Mouse (Mus musculus) embryo, embryonic 10.5 days (tissue): ENCODE data around the gene Comt.
A peak's percentile ranks its signal among the peaks of the same experiment; 100 is the strongest.

Source experiments
- DNase-seq: peaks from one replicate; pipeline ENCODE4 v3.0.0-alpha.2; 2015; ENCODE audit warnings: low spot score

Comt gene

DNA sequence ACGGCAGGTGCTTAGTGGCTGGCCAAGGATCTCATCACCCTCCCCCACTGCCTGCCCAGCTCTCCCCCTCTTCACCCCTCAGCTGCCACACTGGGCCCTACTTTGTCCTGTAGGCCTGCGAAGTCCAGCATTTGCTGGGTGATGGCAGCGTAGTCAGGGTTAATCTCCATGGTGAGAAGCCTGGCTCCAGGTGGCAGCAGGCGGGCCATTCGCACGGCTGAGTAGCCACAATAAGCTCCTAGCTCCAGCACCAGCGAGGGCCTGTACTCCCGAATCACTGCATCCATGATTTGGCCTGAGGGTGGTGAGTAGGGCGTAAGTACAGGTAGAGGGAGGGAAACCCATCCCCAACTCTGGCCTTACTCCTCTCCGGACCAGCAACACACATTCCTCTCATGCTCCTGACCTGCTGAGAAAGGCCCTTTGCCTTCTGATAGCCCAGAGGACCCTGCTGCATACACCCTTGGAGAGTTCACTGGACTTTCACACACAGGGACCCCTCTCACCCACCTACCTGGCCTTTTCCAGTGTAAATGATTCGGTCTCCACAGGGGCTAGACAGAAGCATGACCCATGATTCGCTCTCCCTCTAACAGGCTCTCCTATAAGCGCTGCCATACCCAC lies 15.5 kb downstream of the Comt start:
- no peak for DNase-seq

DNA sequence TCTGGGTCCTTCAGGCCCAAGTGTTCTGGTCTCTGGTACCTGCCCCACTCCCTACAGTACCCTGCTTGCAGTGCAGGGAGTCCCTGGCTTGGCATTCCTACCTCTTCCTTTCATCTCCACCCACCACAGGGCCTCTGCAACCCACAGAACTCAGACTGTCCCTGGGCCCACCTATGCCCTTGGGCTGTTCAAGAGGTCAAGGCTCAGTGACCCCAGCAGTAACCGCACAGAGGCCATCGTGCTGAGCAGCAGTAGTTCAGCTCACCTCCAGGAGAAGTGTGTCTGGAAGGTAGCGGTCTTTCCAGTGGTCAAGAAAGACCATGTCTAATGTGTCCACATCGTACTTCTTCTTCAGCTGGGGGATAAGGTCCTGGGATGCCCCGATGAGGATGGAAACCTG lies 16.2 kb downstream of the Comt start:
- no peak for DNase-seq

GRCm38 (mm10) chr16:18409776-18410175 lies 16.9 kb downstream of the Comt start:
- DNase-seq = no peak

DNA sequence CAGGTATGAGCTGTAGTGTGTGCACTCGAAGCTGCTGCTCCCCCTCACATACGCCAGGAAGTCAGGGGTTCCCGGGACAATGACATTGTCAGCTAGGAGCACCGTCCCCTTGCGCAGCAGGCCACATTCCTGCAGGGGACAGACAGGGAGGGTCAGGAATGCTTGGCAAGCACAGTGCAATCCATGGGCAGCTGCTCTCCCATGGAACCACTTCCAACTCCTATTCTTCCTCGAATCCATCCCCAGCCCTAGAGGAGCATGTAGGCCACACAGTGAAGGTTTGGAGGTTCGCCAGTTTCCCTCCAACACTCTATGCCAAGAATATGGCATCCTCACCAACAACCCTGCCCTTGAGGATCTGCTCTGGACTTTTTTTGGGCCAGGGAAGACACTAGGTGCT lies 18.7 kb downstream of the Comt start:
- DNase-seq = no peak

DNA sequence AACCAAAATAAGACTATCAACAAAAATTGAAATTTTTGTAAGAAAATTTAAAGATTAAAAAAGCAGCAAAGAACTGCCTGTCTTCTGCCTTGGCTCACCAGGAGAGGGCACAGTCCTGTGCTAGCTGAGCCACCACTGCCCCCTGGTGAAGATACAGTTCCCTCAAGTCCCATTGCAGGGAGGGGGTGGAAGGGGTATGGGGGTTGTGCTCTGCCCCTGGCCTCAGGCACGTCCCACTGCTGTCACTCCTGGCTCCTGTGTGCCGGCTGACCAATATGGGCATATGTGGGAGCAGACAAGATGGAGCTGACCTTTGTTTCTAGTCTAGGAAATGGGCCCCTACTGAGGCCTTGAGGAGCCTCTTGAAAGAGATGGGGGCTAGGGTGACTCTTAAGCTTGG lies 20.4 kb downstream of the Comt start:
- DNase-seq = peak; percentile 66

- no peak for DNase-seq
Observed at GRCm38 (mm10) chr16:18405876-18406275, 20.8 kb downstream of the Comt start.

GRCm38 (mm10) chr16:18405091-18405854 lies 21.4 kb downstream of the Comt start:
- DNase-seq = no peak

DNA sequence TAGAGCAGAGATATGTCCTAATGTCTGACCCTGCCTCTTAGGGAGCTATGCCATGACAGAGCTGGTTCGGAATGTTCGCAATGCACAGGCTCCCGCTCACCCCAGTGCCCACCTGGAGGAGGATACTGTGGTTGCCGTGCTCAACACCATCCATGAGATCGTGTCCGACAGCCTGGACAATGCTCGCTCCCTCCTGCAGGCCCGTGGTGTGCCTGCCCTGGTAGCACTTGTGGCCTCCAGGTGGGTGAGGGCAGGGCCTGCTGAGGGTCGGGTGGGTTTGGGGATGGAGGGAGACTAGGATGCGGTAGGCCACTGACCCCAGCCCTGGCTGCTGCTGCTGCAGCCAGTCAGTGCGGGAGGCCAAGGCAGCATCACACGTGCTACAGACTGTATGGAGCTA lies 23.4 kb downstream of the Comt start:
- DNase-seq = no peak

- DNase-seq = peak; percentile 92
Observed at GRCm38 (mm10) chr16:18400472-18401216, 26.0 kb downstream of the Comt start.

- DNase-seq = no peak
Observed at GRCm38 (mm10) chr16:18400028-18400427, 26.6 kb downstream of the Comt start.

DNA sequence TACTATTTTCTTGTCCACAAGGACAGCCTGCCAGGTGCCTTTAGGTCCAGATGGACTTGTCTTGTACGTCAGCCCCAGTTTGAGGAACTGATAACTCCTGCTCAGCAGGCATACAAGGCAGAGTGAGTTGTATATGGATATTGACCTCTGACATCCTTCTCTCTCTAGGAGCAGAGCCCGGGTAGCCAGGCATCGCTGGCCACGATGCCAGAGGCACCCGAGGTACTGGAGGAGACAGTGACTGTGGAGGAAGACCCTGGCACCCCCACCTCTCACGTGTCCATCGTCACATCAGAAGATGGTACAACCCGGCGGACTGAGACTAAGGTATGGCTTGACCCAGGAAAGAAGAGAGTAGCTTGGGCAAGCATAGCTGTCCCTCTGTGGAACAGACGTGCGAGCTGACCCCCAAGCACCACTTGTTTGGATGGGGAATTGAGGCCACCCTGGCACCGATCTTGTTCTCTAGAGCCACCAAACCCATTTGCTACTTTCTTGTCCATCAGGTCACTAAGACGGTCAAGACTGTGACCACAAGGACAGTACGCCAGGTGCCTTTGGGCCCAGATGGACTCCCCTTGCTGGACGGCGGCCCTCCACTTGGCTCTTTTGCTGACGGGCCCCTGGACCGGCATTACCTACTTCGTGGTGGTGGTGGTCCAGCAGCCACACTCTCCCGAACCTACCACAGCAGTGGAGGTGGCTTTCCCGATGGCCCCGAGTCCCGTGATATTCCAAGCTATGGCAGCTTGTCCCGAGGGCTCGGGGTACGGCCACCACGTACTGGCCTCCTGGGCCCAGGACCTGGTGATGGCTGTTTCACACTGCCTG lies 29.6 kb downstream of the Comt start:
- no peak for DNase-seq

- no peak for DNase-seq
Observed at GRCm38 (mm10) chr16:18396201-18396600, 30.5 kb downstream of the Comt start.

GRCm38 (mm10) chr16:18395620-18396036 lies 31.0 kb downstream of the Comt start:
- no peak for DNase-seq

DNA sequence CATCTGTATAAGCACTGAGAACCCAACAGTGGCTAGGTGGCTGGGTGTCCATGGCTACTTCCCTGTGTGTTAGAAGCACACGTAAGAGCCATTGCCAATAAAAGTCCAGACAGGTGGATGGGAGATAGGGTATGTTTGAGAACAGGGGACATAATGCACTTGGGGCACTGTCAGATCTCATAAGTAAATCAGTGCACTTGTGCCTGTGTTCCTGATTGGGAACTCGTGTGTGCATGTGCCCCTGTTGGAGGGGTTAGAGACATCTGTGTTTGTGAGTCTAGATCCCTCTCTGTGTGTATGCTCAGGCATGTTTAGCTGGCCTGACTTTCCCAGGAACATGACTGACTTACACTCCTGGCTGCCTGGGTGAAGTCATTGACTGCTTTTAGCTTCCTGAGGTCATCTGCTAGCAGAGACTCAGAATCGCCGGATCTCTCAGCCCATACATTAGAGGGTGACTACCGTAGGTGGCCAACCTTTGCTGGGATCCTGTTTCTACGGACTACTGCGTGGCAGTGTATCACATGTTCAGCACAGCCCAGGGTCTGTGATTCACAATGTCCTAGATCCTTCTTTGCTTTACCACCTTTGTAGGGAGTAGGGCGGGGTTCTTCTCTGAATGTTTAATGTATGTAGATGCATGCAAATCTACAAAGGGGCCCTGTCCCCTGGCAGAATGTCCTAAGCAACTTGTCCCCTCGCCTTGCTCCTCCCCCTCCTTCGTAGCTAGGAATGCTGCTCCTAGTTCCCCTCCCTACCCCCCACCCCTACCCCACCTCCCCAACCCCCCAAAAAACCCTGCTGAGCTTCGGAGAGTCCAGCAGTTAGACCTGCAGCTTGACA lies 31.7 kb downstream of the Comt start:
- DNase-seq = peak; percentile 62

DNA sequence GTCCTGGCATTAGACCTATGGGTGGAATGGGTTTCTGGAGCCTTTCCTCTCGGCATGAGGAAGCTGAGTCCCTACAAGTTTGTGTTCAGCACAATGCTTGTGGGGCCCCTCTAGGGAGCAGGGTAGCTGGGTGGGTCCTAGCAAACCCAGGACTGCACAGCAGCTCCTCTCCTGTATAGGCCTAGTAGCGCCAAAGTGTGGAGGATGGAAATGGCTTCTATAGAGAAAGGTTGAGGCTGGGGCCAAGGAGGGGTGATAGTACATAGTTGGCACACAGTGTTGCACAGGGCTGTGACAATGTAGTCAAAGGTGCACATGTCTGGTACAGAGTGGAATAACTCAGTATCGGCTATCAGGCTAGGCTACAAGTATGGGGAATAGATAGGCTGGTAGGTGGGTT lies 32.6 kb downstream of the Comt start:
- DNase-seq = no peak

DNA sequence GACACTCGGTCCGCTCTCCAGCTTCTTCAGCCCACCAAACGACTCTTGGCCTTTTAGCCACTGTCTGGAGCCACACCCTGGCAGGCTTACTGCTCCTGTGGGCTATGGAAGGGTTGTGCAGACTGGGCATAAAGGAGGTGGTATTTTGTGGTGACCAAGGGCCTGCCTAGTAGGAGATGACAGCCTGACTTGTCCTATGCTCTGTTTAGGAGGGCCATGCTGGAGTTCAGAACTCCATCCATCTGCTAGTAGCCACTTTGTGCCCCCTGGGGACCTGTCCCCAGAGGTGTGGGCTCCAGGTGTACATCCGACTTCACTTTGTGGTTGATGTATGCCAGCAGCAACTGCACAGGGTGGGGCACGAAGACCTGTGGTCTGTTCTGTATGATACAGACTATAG lies 33.1 kb downstream of the Comt start:
- DNase-seq = no peak

- DNase-seq = peak; percentile 91
Observed at GRCm38 (mm10) chr16:18392469-18393426, 33.9 kb downstream of the Comt start.

- DNase-seq = no peak
Observed at GRCm38 (mm10) chr16:18391728-18392127, 34.9 kb downstream of the Comt start.

DNA sequence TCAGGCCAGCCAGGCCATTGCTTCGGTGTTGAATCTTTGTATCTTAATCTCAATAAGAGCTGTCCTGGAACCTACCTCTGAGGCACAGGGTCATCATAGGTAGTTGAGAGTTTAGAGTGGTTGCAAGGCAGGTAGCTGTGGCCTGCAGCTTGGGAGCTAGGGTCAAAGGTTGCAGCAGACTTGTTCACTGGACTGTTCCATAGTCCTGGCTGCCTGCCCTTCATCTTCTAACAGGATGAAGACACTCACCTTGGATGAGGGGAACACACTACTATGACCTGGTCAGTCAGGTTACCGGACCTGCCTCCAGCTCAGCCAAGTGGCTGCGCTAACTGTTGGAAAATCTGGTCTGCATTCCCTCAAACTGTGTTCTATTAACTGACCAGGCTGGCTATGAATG lies 35.5 kb downstream of the Comt start:
- no peak for DNase-seq

DNA sequence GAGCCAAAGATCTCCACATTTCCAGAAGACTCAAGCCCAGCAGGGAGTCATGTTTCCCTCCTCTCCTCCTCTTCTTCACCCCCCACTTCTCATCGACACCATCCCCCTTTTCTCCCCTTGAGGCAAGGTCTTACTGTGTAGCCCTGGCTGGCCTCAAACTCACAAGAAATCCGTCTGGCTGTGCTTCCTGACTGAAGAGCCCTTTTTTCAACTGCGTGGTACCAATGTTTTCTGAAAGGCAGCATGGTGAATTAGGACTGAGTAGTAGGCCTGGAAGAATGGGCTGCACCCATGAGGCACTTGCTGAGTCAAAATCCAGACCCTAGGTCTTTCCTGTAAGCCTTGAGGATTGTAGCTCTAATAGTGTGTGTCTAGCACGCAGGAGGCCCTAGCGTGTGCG lies 36.3 kb downstream of the Comt start:
- DNase-seq = no peak
